Mouse (Mus musculus): Measurements from ENCODE around the gene Drg1.

Gene Drg1

DNA sequence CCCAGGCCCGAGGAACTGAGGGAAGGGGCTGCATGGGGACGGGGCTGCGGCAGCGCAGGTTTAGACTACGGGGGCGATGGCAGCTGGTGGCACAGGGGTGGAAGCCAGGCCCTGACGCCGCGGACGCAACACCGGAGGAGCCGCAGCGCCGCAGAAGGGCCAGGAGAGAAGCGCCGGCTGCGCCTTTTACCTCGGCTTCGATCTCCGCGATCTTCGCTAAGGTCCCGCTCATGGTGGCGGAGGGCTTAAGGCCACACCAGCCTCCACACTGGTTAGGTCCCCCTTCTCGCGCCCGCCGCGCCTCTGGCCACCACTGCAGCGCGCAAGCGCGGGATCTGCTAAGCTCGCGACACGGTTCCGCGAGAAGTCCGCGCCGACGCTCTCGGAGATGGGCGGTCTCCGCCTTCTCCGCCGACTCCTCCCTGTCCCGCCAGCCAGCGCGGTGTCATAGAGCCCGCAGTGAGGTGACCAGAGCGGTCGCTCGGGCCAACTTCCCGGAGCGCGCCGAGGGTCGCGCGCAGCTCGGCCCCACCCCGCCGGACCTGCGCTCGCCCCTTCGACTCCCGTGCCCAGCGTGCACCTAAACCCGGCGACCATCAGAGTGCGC is at the start of gene Drg1:
Gene Drg1 (minus strand): TSS at position 337 of the 607 bp plus-strand sequence.
- peak; percentile 97 for DNase-seq (ENCODE audit: low read depth)

DNA sequence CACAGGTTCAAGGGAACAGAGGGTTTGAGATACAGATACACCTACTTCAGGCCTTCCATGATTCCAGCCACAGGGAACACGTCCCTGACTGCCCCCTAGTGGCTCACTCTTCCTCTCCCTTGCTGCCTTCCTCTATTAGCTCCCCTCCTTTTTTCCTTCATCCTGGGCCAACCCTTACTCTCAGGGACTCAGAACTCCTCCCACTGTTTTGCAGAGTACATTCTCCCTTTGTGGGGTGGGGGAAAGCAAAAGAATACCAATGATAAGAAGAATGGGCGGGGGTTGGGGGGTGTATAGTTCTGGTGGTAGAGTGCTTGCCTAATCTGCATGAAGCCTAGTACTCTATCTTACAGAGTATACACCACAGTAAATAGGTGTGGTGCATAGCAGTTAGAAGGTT is 47.9 kb upstream of the Drg1 start:
- DNase-seq (ENCODE audit: low read depth), result peak; percentile 86

- DNase-seq (ENCODE audit: low read depth), result no peak
Measured at GRCm38 (mm10) chr11:3313294-3313693, 47.1 kb upstream of the Drg1 start.

- DNase-seq (ENCODE audit: low read depth), result no peak
Measured at GRCm38 (mm10) chr11:3311586-3312347, 45.6 kb upstream of the Drg1 start.

DNA sequence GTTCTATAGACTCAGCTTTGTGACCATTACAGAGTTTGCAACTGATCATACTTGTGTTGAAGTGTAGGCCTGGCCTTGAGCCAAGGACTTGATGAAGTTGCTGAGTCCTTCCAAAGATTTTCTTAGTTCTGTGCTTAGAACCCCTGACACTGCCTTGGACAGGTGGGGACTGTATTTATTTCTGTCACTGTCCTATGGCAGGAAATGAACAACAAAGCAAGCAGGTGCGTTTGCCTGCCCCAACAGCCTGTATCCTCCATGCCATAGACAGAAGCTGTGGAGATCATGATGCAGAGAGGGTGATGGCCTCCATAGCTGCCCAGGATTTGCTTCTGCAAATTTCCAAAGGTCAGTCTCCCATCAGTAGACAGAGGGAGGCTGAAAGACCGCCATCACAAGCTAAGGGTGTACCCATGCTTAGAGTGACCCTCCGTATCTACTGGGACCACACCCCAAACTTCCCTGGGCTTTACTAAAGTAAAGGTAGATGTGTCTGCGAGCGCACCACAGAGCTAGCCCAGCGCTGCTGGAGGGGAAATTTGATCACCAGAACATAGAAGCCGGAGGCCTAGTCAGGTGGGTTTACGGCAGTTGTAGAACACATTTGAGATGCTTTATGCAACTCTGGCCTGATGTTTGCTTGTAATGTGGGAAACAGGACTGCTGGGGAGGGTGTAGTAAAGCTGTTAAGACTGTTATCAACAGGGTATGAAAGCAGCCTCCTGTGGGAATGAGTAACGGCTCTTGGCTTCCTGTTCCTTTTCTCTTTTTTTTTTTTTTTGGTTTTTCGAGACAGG is 44.8 kb upstream of the Drg1 start:
- peak; percentile 37 for DNase-seq (ENCODE audit: low read depth)

DNA sequence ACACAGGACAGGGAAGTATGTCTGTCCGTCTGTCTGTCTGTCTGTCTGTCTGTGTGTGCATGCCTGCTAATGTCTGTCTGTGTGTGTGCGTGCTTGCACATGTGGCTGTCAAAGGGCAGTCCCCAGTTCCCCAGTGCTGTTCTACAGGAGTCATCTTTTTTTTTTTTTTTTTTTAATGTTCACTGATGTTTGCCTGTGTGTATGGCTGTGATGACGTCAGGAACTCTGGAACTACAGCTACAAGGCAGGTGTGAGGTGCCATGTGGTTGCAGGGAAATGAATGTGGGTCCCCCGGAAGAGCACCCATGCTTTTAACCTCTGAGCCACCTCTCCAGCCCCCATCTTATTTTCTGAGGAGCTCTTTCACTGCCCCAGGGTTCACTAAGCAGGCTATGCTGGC is 43.7 kb upstream of the Drg1 start:
- DNase-seq (ENCODE audit: low read depth), result no peak

- no peak for DNase-seq (ENCODE audit: low read depth)
Measured at GRCm38 (mm10) chr11:3307875-3308274, 41.7 kb upstream of the Drg1 start.

GRCm38 (mm10) chr11:3305821-3306220 is 39.6 kb upstream of the Drg1 start:
- no peak for DNase-seq (ENCODE audit: low read depth)

DNA sequence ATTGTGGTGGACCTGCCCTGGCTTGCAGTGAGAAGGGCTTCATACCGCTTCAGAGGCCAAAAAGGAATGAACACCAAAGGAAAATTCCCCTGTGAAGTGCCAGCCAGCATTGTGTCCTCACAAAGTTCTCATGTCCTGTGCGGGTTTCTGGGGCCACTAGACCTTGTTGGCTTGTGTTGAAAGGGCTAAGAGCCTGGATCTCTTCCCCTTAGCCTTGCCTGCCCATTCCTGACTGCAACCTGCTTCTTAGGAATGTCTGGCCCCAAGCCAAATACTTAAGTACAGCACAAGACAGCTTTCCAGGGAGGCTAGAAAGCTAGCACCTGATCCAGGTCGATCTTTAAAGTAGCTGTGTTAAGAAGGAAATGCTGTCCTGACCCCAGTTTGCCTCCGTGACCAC is 36.6 kb upstream of the Drg1 start:
- DNase-seq (ENCODE audit: low read depth), result no peak

DNA sequence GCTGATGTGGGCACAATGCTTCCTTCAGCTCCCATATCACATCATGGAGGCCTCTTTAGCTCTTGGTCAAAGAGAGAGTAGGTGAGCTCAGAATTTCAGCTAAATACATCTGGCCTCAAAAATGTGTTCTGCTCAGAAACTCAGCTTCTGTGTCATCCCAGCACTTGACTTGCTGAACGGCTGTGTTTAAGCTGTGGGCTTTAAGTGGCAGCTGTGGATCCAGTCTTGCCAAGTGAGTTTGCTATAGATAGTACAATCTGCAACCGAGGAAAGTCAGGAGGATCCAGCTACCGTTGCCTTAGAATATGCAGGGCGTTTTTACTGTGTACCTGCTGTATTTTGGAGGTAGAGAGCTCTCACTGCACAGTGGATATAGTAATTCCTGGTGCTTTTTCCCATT is 36.2 kb upstream of the Drg1 start:
- DNase-seq (ENCODE audit: low read depth), result no peak

- peak; percentile 62 for DNase-seq (ENCODE audit: low read depth)
Measured at GRCm38 (mm10) chr11:3301075-3301474, 34.9 kb upstream of the Drg1 start.

DNA sequence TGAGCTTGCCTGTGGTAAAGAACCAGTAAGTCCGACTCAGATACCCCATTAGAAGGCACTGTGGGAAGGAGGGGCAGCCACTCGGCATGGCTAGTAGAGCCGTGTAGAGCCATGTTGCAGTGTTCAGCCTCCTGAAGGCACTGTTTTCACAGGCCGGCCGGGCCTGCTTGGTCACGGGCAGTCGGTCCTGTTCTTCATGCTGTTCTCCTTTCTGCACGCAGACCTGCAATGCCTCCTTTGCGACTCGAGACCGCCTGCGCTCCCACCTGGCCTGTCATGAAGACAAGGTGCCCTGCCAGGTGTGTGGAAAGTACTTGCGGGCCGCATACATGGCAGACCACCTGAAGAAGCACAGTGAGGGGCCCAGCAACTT is 32.6 kb upstream of the Drg1 start:
- no peak for DNase-seq (ENCODE audit: low read depth)

DNA sequence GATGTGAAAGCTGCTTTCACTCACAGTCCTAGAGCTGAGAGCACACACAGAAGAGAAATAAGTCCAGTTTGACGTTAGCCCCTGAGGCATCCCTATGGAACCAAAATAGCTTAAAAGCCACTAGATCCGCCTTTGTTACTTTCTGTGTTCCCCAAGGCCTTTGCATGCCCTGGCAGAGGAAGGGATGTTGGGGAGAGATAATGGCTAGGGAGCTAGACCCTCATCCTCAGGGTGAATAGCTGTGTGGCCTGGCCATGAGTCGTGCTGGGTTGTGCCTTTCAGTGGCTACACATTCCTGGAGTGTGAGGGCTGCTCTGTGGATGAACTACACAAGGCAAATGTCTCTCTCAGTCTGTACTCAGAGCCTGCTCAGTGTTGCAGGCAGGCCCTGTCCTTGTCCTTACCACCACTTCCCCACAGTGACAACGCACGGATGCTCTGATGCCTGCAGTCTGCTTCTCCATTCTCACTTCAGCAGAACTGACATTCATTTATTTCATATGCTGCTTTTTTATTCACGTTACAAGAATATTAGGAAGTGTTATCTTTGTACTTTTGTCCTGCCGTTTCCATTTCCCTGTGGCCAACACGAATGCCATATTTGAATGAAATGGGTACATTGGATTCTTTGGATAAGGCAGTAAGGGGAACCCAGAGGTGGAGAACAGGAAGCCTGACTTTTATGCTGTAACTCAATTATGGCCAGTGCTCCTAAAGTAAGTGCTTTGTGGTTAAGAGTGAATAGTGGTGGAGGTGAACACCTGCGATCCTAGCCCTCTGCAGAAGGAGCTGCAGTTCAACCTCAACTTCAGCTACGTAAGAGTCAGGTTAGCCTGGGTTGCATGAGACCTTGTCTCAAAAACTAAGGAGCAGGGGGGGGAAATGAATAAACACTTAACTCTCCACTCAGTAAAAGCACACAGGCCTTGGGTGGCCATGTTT is 31.9 kb upstream of the Drg1 start:
- peak; percentile 34 for DNase-seq (ENCODE audit: low read depth)

DNA sequence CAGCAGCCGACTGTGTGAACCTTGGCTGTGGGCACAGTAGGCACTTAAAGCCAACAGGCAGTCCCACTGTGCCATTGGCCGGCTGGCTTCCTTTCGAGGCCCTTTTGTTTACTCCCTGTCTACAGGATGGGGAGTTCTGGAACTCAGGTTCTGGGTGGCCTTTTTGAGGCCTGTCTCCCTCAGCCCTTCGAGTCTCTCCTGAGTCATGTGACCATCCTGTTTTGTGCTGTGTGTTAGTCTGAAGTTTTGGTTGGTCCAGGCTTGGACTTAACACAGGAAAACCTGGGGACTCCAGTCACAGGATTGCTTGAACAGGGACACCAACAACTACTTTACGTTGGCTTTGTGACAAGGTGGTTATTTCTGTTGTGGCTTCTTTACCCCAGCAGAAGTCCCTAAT is 29.8 kb upstream of the Drg1 start:
- no peak for DNase-seq (ENCODE audit: low read depth)

DNA sequence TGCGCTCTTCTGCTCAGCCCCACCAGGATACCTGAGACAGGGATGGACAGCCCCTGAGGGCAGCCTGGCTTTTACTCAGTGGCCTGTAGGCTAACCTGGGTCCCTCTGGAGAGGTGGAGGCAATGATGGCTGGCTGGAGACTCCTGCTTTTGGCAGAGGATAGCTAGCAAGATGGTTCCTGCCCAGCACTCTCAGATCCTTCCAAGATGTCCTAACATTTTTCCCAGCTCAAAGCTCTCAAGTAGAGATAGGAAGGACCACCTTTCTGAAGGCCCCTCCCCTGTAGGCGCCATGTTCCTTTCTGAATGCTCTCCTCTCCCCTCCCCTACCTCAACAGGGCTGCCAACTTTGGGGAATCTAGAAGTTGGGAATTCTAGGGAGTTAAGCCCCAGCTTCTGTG is 28.4 kb upstream of the Drg1 start:
- no peak for DNase-seq (ENCODE audit: low read depth)

DNA sequence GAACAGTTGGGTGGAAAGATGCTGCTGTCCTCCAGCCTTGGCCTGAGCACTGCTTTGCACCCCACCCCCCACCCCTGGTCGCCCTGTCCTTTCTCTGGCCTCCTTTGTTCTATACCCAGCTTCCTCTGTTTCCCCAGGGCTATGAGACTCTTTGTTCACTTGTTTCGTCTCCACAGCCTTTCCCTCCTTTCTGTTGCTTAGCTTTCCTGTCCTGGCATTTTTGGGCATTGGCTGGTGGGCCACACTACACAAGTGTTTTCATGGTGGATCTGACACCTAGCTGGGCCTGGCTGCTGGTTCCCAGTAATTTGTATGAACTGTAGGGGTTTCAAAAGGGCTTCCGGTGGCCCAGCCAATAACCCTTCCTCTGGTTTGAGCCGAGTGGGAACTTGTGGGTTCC is 27.1 kb upstream of the Drg1 start:
- DNase-seq (ENCODE audit: low read depth), result no peak

GRCm38 (mm10) chr11:3292711-3293249 is 26.6 kb upstream of the Drg1 start:
- peak; percentile 35 for DNase-seq (ENCODE audit: low read depth)

DNA sequence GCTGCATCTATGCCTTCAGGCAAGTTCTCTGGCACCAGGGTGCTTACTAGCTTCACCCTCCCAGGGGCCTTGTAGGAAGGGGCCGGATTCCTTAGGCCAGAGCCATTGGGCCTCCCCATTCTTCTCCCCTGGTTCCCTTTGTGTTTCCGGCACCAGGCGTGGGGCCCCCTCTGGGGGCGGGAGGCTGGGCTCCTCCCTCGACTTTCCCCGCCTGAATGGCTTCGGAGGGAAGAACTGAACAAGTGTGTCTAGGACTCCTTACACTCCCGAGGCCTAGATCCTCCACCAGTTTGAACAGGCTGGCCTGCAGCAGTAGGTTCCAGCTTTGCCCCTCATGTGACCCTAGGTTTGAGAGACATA is 25.8 kb upstream of the Drg1 start:
- DNase-seq (ENCODE audit: low read depth), result peak; percentile 83

DNA sequence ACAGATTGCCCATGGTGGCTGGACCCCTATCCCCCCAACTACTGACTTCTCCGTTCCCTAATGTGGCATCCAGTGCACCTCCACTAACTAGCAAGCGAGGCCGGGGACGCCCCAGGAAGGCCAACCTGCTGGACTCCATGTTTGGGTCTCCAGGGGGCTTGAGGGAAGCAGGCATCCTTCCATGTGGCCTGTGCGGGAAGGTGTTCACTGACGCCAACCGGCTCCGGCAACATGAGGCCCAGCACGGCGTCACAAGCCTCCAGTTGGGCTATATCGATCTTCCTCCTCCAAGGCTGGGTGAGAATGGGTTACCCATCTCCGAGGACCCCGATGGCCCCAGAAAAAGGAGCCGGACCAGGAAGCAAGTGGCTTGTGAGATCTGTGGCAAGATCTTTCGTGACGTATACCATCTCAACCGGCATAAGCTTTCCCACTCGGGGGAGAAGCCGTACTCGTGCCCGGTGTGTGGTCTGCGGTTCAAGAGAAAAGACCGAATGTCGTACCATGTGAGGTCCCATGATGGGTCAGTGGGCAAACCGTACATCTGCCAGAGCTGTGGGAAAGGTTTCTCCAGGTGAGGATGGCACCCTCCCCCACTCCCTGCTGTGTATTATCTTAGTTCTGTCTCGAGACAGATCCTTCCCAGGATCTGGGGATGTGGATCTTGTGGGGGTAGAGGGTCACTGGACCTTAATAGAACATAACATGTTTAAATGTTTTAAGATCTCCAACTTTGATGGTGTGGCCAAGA is 25.3 kb upstream of the Drg1 start:
- peak; percentile 30 for DNase-seq (ENCODE audit: low read depth)

DNA sequence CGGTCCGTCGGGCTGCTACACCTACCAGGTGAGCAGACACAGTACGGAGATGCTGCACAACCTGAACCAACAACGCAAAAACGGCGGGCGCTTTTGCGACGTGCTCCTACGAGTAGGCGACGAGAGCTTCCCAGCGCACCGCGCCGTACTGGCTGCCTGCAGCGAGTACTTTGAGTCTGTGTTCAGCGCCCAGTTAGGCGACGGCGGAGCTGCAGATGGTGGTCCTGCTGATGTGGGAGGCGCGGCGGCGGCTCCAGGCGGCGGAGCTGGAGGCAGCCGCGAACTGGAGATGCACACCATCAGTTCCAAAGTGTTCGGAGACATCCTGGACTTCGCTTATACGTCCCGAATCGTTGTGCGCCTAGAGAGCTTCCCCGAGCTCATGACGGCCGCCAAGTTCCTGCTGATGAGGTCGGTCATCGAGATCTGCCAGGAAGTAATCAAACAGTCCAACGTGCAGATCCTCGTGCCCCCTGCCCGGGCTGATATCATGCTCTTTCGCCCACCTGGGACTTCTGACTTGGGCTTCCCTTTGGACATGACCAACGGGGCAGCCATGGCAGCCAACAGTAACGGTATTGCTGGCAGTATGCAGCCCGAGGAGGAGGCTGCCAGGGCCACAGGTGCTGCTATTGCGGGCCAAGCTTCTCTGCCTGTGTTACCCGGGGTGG is 24.6 kb upstream of the Drg1 start:
- peak; percentile 67 for DNase-seq (ENCODE audit: low read depth)
